Mouse (Mus musculus) intestine, embryonic 15.5 days (tissue): ENCODE data around the gene Dnah11. TPM values are rescaled to one million over a fixed set of nuclear protein-coding genes. Genes with fewer than 3 reads are reported as not detected.

ENCODE experiments used
- ATAC-seq: fragments of 200-750 bp; cut with Nextera tagmentation; 2 replicates; pipeline ENCODE4 v1.8.0; 2017; ENCODE audit warnings: moderate TSS enrichment, moderate library complexity
- H3K27ac ChIP-seq: fragments of 300-500 bp; sonication (generic); 2 replicates; pipeline ENCODE4 v1.5.1; 2015; ENCODE audit warnings: mild to moderate bottlenecking, inconsistent platforms
- H3K27me3 ChIP-seq: fragments of 300-500 bp; sonication (generic); replicated peaks from 2 replicates; pipeline ENCODE4 v1.6.1; 2015; ENCODE audit warnings: inconsistent platforms
- H3K36me3 ChIP-seq: fragments of 300-500 bp; sonication (generic); 2 replicates; pipeline ENCODE4 v1.6.1; 2015; ENCODE audit warnings: inconsistent platforms
- H3K4me1 ChIP-seq: fragments of 300-500 bp; sonication (generic); replicated peaks from 2 replicates; pipeline ENCODE4 v1.6.1; 2015; ENCODE audit warnings: inconsistent platforms
- H3K4me2 ChIP-seq: fragments of 300-500 bp; sonication (generic); replicated peaks from 2 replicates; pipeline ENCODE4 v1.6.1; 2015; ENCODE audit warnings: mild to moderate bottlenecking, inconsistent platforms
- H3K4me3 ChIP-seq: fragments of 300-500 bp; sonication (generic); replicated peaks from 2 replicates; pipeline ENCODE4 v1.5.1; 2015; ENCODE audit warnings: inconsistent platforms
- H3K9ac ChIP-seq: fragments of 300-500 bp; sonication (generic); 2 replicates; pipeline ENCODE4 v1.6.1; 2015; ENCODE audit warnings: inconsistent platforms
- H3K9me3 ChIP-seq: fragments of 300-500 bp; sonication (generic); 2 replicates; pipeline ENCODE4 v1.6.1; 2016; ENCODE audit warnings: inconsistent platforms
- WGBS: fragments of 180-500 bp; shearing (Covaris S2); methylation state at CpG from one replicate; pipeline ENCODE4 v1.1.7; 2015; 5-methylcytosine and 5-hydroxymethylcytosine counted together
- polyA plus RNA-seq: library from polyadenylated mRNA; unstranded; fragments of >200 nt; fragmentation: Nextera tagmentation; extraction: Ambion mirVana; gene quantifications from 2 replicates; pipeline ENCODE4 v1.2.1, GENCODE M21; 2015

The Dnah11 gene
- polyA plus RNA-seq, 1 experiment from 2014 or later = 0.09 TPM

DNA sequence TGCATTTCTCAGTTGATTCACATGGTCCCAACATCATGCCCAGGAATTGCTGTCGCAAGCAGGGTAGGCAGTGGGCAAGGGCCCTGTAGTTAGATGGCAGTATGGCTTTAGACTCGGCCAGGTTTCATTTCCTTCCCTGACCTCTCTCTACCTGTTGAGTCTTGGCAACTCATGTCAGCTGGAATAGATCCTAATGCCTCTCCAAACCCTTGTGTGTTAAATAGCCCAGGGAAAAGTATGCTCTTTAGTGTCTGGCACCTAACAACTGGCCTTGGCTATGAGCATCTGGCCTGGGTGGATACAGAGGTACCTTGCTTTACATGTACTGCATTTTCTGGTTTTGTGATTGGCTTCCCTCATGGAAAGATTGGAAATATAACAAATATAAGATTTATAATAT lies 314.2 kb downstream of the Dnah11 start:
- Histone ChIP-seq H3K4me3 (no peak overlapping the region), H3K36me3 (no peaks in the 10 kb centered on the region), H3K27me3 (no peaks in the 10 kb centered on the region), H3K9ac (no peak overlapping the region), H3K9me3 (no peaks in the 10 kb centered on the region), H3K4me1 (no peaks in the 10 kb centered on the region), H3K27ac (no peak overlapping the region), H3K4me2 (no peak overlapping the region)
- ATAC-seq = no peak
- 91% methylated on average over 2 of the region's 2 CpGs for WGBS

DNA sequence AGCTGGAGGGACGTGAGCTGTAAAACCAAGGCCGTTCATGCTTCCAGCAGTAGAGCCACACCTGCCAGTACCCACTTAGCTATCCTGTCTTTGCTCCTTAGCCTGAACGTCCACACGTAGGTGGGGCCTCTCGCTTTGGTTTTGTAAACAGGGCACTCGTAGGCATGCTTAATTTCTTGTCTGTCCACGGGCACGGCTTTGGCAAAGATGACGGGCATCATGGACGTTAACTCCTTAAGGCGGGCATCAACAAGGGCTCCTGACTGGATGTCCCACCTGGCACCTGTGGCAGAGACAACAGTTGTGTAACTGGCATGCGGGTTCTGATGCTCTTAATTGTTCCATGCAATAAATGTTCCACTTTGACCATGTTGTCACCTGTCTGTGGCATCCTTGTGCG lies 320.5 kb downstream of the Dnah11 start:
- WGBS = 85% methylated on average over 13 of the region's 13 CpGs
- H3K4me1 ChIP-seq = no peaks in the 10 kb centered on the region
- no peak overlapping the region for H3K9ac ChIP-seq
- no peak overlapping the region for H3K27ac ChIP-seq
- no peak overlapping the region for H3K4me2 ChIP-seq
- peaks cover 7% of the 10 kb centered on the region for H3K36me3 ChIP-seq
- ATAC-seq = no peak
- no peaks in the 10 kb centered on the region for H3K27me3 ChIP-seq
- H3K9me3 ChIP-seq = no peaks in the 10 kb centered on the region
- no peak overlapping the region for H3K4me3 ChIP-seq

GRCm38 (mm10) chr12:117872265-117872664 lies 326.6 kb downstream of the Dnah11 start:
- peaks cover 16% of the 10 kb centered on the region for H3K36me3 ChIP-seq
- WGBS = 79% methylated on average over 5 of the region's 5 CpGs
- no peaks in the 10 kb centered on the region for H3K4me1 ChIP-seq
- no peaks in the 10 kb centered on the region for H3K9me3 ChIP-seq
- no peak overlapping the region for H3K27ac ChIP-seq
- no peaks in the 10 kb centered on the region for H3K27me3 ChIP-seq
- H3K9ac ChIP-seq = no peak overlapping the region
- H3K4me3 ChIP-seq = no peak overlapping the region
- no peak overlapping the region for H3K4me2 ChIP-seq
- no peak for ATAC-seq

- no peak overlapping the region for H3K4me3 ChIP-seq
- no peaks in the 10 kb centered on the region for H3K27me3 ChIP-seq
- H3K27ac ChIP-seq = no peak overlapping the region
- no peak overlapping the region for H3K4me2 ChIP-seq
- 88% methylated on average over 4 of the region's 4 CpGs for WGBS
- no peaks in the 10 kb centered on the region for H3K4me1 ChIP-seq
- ATAC-seq = no peak
- peaks cover 6% of the 10 kb centered on the region; the same call in 1 of the 2 replicates for H3K36me3 ChIP-seq
- H3K9me3 ChIP-seq = no peaks in the 10 kb centered on the region
- H3K9ac ChIP-seq = no peak overlapping the region
These were observed 330.9 kb downstream of the Dnah11 start for GRCm38 (mm10) chr12:117867708-117868564.

GRCm38 (mm10) chr12:117862655-117863054 lies 336.2 kb downstream of the Dnah11 start:
- Histone ChIP-seq H3K27me3 (no peaks in the 10 kb centered on the region), H3K9ac (no peak overlapping the region), H3K27ac (no peak overlapping the region), H3K4me3 (no peak overlapping the region), H3K9me3 (no peaks in the 10 kb centered on the region), H3K4me2 (no peak overlapping the region), H3K4me1 (no peaks in the 10 kb centered on the region), H3K36me3 (no peaks in the 10 kb centered on the region)
- ATAC-seq = no peak
- 69% methylated on average over 5 of the region's 5 CpGs for WGBS

- Histone ChIP-seq H3K27ac (no peak overlapping the region), H3K4me1 (no peaks in the 10 kb centered on the region), H3K27me3 (no peaks in the 10 kb centered on the region), H3K9ac (no peak overlapping the region), H3K4me3 (no peak overlapping the region), H3K4me2 (no peak overlapping the region), H3K36me3 (no peaks in the 10 kb centered on the region), H3K9me3 (no peaks in the 10 kb centered on the region)
- no peak for ATAC-seq
- WGBS = 84% methylated on average over 3 of the region's 3 CpGs
These were observed 337.6 kb downstream of the Dnah11 start for GRCm38 (mm10) chr12:117861249-117861648.

DNA sequence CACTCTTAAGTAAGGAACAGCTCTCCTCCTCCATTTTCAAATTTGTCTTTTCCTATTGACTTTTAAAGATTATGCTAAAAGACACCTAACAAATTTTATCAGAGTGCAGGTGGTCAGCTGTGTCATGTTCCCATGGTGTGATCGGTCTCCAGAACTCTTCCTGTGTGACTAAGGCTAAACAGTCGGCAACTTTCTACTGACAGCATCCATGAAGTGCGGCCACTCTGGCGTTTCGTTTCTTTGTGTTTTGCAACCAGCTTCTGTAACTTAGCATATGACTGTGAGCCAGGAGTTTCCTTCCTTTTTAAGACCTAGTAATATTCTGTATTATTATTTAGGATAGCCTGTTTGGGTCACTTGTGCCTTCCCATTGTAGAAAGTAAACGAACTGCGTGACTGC lies 338.0 kb downstream of the Dnah11 start:
- Histone ChIP-seq H3K27ac (no peak overlapping the region), H3K9me3 (no peaks in the 10 kb centered on the region), H3K4me3 (no peak overlapping the region), H3K9ac (no peak overlapping the region), H3K27me3 (no peaks in the 10 kb centered on the region), H3K36me3 (no peaks in the 10 kb centered on the region), H3K4me2 (no peak overlapping the region), H3K4me1 (no peaks in the 10 kb centered on the region)
- ATAC-seq = no peak
- 67% methylated on average over 7 of the region's 7 CpGs for WGBS

GRCm38 (mm10) chr12:117857884-117858283 lies 341.0 kb downstream of the Dnah11 start:
- Histone ChIP-seq H3K4me1 (no peaks in the 10 kb centered on the region), H3K4me2 (no peak overlapping the region), H3K27ac (no peak overlapping the region), H3K36me3 (no peaks in the 10 kb centered on the region), H3K9ac (no peak overlapping the region), H3K4me3 (no peak overlapping the region), H3K9me3 (no peaks in the 10 kb centered on the region), H3K27me3 (no peaks in the 10 kb centered on the region)
- ATAC-seq = no peak
- WGBS = 79% methylated on average over 6 of the region's 6 CpGs

- no peaks in the 10 kb centered on the region for H3K4me1 ChIP-seq
- ATAC-seq = no peak
- H3K27me3 ChIP-seq = no peaks in the 10 kb centered on the region
- H3K36me3 ChIP-seq = no peaks in the 10 kb centered on the region
- no peak overlapping the region for H3K9ac ChIP-seq
- WGBS = 73% methylated on average over 9 of the region's 9 CpGs
- no peak overlapping the region for H3K27ac ChIP-seq
- no peak overlapping the region for H3K4me2 ChIP-seq
- H3K4me3 ChIP-seq = no peak overlapping the region
- H3K9me3 ChIP-seq = no peaks in the 10 kb centered on the region
These were observed 341.8 kb downstream of the Dnah11 start for GRCm38 (mm10) chr12:117857023-117857422.

GRCm38 (mm10) chr12:117853316-117853715 lies 345.5 kb downstream of the Dnah11 start:
- Histone ChIP-seq H3K4me1 (no peaks in the 10 kb centered on the region), H3K36me3 (no peaks in the 10 kb centered on the region), H3K9ac (no peak overlapping the region), H3K4me2 (no peak overlapping the region), H3K27me3 (no peaks in the 10 kb centered on the region), H3K27ac (no peak overlapping the region), H3K4me3 (no peak overlapping the region), H3K9me3 (no peaks in the 10 kb centered on the region)
- ATAC-seq = peak; percentile 74
- 23% methylated on average over 6 of the region's 6 CpGs for WGBS

DNA sequence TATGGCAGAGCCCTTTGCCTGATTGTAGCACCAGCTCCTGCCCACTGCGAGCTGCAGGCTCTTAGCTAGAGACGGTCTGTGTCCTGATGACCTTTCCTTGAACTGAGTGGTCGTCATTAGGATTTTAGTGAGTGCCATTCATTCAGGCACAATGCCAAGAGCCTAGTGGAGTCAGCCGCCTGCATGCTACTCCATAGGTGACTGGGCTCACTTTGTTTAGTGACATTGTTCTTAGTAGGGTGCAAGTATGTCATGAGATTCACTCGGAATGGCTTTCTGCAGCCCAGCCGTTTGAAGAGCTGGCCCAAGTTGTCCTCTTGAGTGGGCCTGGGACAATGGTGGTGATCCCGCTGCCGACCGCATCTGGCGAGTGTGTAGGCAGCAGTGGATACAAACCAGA lies 348.4 kb downstream of the Dnah11 start:
- Histone ChIP-seq H3K4me1 (no peaks in the 10 kb centered on the region), H3K27me3 (no peaks in the 10 kb centered on the region), H3K27ac (no peak overlapping the region), H3K36me3 (no peaks in the 10 kb centered on the region), H3K9me3 (no peaks in the 10 kb centered on the region), H3K9ac (no peak overlapping the region), H3K4me2 (no peak overlapping the region), H3K4me3 (no peak overlapping the region)
- ATAC-seq = no peak
- 56% methylated on average over 10 of the region's 10 CpGs for WGBS

- no peaks in the 10 kb centered on the region for H3K27me3 ChIP-seq
- no peak overlapping the region for H3K27ac ChIP-seq
- H3K9me3 ChIP-seq = no peaks in the 10 kb centered on the region
- no peak for ATAC-seq
- H3K4me1 ChIP-seq = peaks cover 3% of the 10 kb centered on the region; the same call in 1 of the 2 replicates
- WGBS = 88% methylated on average over 6 of the region's 6 CpGs
- H3K9ac ChIP-seq = no peak overlapping the region
- no peak overlapping the region for H3K4me3 ChIP-seq
- no peaks in the 10 kb centered on the region for H3K36me3 ChIP-seq
- H3K4me2 ChIP-seq = no peak overlapping the region
These were observed 350.2 kb downstream of the Dnah11 start for GRCm38 (mm10) chr12:117848621-117849020.

GRCm38 (mm10) chr12:117844917-117845316 lies 353.9 kb downstream of the Dnah11 start:
- ATAC-seq = no peak
- Histone ChIP-seq H3K4me3 (peak overlapping the region; percentile 89; the same call in 1 of the 2 replicates), H3K4me2 (peak overlapping the region; percentile 89), H3K9me3 (no peaks in the 10 kb centered on the region), H3K27ac (no peak overlapping the region), H3K27me3 (no peaks in the 10 kb centered on the region), H3K4me1 (peaks cover 3% of the 10 kb centered on the region; the same call in 1 of the 2 replicates), H3K9ac (peak overlapping the region; percentile 26; the same call in 1 of the 2 replicates), H3K36me3 (no peaks in the 10 kb centered on the region)
- 27% methylated on average over 2 of the region's 2 CpGs for WGBS
